Mouse (Mus musculus): ENCODE results near the gene Phb2.
A peak's percentile ranks its signal among the peaks of the same experiment; 100 is the strongest.

The Phb2 gene

GRCm38 (mm10) chr6:124750405-124750804, 38.3 kb downstream of the Phb2 start:
- no peak for DNase-seq

- no peak for DNase-seq
Measured at GRCm38 (mm10) chr6:124753861-124754260, 41.7 kb downstream of the Phb2 start.

GRCm38 (mm10) chr6:124755306-124755705, 43.2 kb downstream of the Phb2 start:
- no peak for DNase-seq

GRCm38 (mm10) chr6:124755831-124756595, 43.9 kb downstream of the Phb2 start, which contains the start of the genes Gm45234 and Atn1:
Gene Gm45234, minus strand, starts transcription at chr6:124756021.
Gene Atn1, minus strand, starts transcription at chr6:124756524.
- peak; percentile 65 for DNase-seq

GRCm38 (mm10) chr6:124756652-124757350, 44.7 kb downstream of the Phb2 start:
- peak; percentile 82 for DNase-seq

GRCm38 (mm10) chr6:124757351-124757880, 45.3 kb downstream of the Phb2 start:
- no peak for DNase-seq

- peak; percentile 68 for DNase-seq
Measured at GRCm38 (mm10) chr6:124757909-124758848, 46.0 kb downstream of the Phb2 start.

- no peak for DNase-seq
Measured at GRCm38 (mm10) chr6:124758849-124759232, 46.7 kb downstream of the Phb2 start.

- DNase-seq: peak; percentile 88
Measured at GRCm38 (mm10) chr6:124759259-124759658, 47.1 kb downstream of the Phb2 start.

GRCm38 (mm10) chr6:124765951-124766350, 53.8 kb downstream of the Phb2 start:
- no peak for DNase-seq

All from cerebellum, adult 8-10 months (tissue).